Comparison of ENCODE assay signal across 31 mouse cellular contexts in genomic region chr3:75277455-75277854, GRCm38 (mm10). TPM values are rescaled to one million over a fixed set of nuclear protein-coding genes. Genes with fewer than 3 reads are reported as not detected.
DNase-seq lines count a peak whose midpoint lies in the region; ATAC-seq and TF ChIP-seq lines count a peak whose summit lies in the region.
"Had no signal": no experiment of that assay in that cellular context is flagged by ENCODE, and none has a peak within 500 bp of the region (broad histone marks: within the 10 kb centered on the region; RNA-seq: fewer than 3 reads in every experiment).

No protein-coding gene starts in this region.

- H3K9me3 ChIP-seq in CH12.LX (replicated peaks; ENCODE audit: low read length) = no peaks in the 10 kb centered on the region
- H3K9me3 ChIP-seq in neural tube, embryonic 15.5 days (replicated peaks) = no peaks in the 10 kb centered on the region
- H3K9me3 ChIP-seq: embryonic facial prominence, embryonic 13.5 days; embryonic facial prominence, embryonic 15.5 days; forebrain, embryonic 10.5 days; forebrain, embryonic 12.5 days had no signal

- no peak overlapping the region for H3K4me3 ChIP-seq in CH12.LX (replicated peaks in 1 of 3; ENCODE audit: low read depth in 2 of 3, low read length in 2 of 3, poor library complexity in 1 of 3)
- no peak overlapping the region for H3K4me3 ChIP-seq in neural tube, embryonic 15.5 days (replicated peaks)
- H3K4me3 ChIP-seq: embryonic facial prominence, embryonic 13.5 days; embryonic facial prominence, embryonic 15.5 days; erythroblast, embryonic 14.5 days; forebrain, embryonic 10.5 days; forebrain, embryonic 12.5 days had no signal

- TF ChIP-seq CTCF in CH12.LX (conservative IDR thresholded peaks at IDR 0.05 in 1 of 2, IDR thresholded peaks at IDR 0.05 in 1 of 2; ENCODE audit: low read depth in 2 of 2, low read length in 2 of 2) = no peak

- WGBS in neural tube, embryonic 15.5 days = 82% methylated on average over 4 of the region's 4 CpGs

- dilution Hi-C loops in CH12.LX (cut with MboI; ENCODE audit: extremely low pct_ligation_motif_present, extremely low pct_unique_long_range_greater_than_20kb, low sequenced_read_pairs) = no loop called here

- H3K36me3 ChIP-seq in CH12.LX (replicated peaks in 1 of 2; ENCODE audit: control insufficient read depth in 1 of 2, insufficient read depth in 1 of 2, low read length in 1 of 2) = no peaks in the 10 kb centered on the region
- H3K36me3 ChIP-seq in splenic B cell, adult 2 months (ENCODE audit: control insufficient read depth, insufficient read depth, low read length, poor library complexity, severe bottlenecking) = no peaks in the 10 kb centered on the region
- H3K36me3 ChIP-seq in neural tube, embryonic 15.5 days = no peaks in the 10 kb centered on the region
- H3K36me3 ChIP-seq: embryonic facial prominence, embryonic 13.5 days; embryonic facial prominence, embryonic 15.5 days; forebrain, embryonic 10.5 days; forebrain, embryonic 12.5 days had no signal

- DNase-seq in CH12.LX (ENCODE audit: extremely low read depth) = peak; percentile 24
- peak; percentile 44 for DNase-seq in splenic B cell, adult 2 months (ENCODE audit: low read depth, low spot score)
- DNase-seq in lung, postnatal 10 days = no peak
- no peak for DNase-seq in right cerebral cortex, postnatal 25 days
- no peak for DNase-seq in gastrocnemius, postnatal 4 days (ENCODE audit: low spot score in 2 of 2)
- DNase-seq: adrenal gland, adult 8-10 months; adrenal gland, postnatal 14 days; adrenal gland, postnatal 36 days; B cell, adult 2 months; cerebellum, adult 18-20 months; cerebellum, adult 8-10 months; cerebellum, adult 9-11 months; cerebellum, postnatal 14 days; cerebellum, postnatal 36 days had no signal

- H3K79me2 ChIP-seq in CH12.LX (replicated peaks; ENCODE audit: control insufficient read depth, extremely low read depth, insufficient read depth, poor library complexity, severe bottlenecking) = no peaks in the 10 kb centered on the region

- H3K27me3 ChIP-seq in CH12.LX (replicated peaks) = no peaks in the 10 kb centered on the region
- H3K27me3 ChIP-seq in splenic B cell, adult 2 months (ENCODE audit: control insufficient read depth, insufficient read depth, low read length, poor library complexity, severe bottlenecking) = no peaks in the 10 kb centered on the region
- H3K27me3 ChIP-seq in neural tube, embryonic 15.5 days (replicated peaks) = no peaks in the 10 kb centered on the region
- H3K27me3 ChIP-seq: embryonic facial prominence, embryonic 13.5 days; embryonic facial prominence, embryonic 15.5 days; forebrain, embryonic 12.5 days had no signal

- no peak overlapping the region for H3K4me2 ChIP-seq in CH12.LX (ENCODE audit: insufficient read depth, low read depth, poor library complexity, severe bottlenecking)
- no peak overlapping the region for H3K4me2 ChIP-seq in neural tube, embryonic 15.5 days
- H3K4me2 ChIP-seq: embryonic facial prominence, embryonic 13.5 days; embryonic facial prominence, embryonic 15.5 days; forebrain, embryonic 12.5 days had no signal

- TF ChIP-seq RAD21 in CH12.LX (IDR thresholded peaks at IDR 0.05; ENCODE audit: low read depth, low read length) = no peak

- no peak for TF ChIP-seq POLR2A in CH12.LX (IDR thresholded peaks at IDR 0.05; ENCODE audit: low read depth, low read length)

- no peak overlapping the region for H3K27ac ChIP-seq in CH12.LX (ENCODE audit: insufficient read depth, low read depth)
- no peak overlapping the region for H3K27ac ChIP-seq in neural tube, embryonic 15.5 days (replicated peaks)
- H3K27ac ChIP-seq: embryonic facial prominence, embryonic 13.5 days; embryonic facial prominence, embryonic 15.5 days; forebrain, embryonic 10.5 days; forebrain, embryonic 12.5 days had no signal

- TF ChIP-seq EP300 in CH12.LX (IDR thresholded peaks at IDR 0.05; ENCODE audit: low read length) = no peak

- ATAC-seq in granulocyte monocyte progenitor cell, adult 5-6 weeks (replicated peaks; ENCODE audit: poor library complexity, severe bottlenecking) = peak; percentile 56
- ATAC-seq in megakaryocyte progenitor cell, adult 5-6 weeks (replicated peaks; ENCODE audit: poor library complexity) = peak; percentile 63
- no peak for ATAC-seq in neural tube, embryonic 15.5 days (ENCODE audit: low FRiP score)
- ATAC-seq: CD4-positive, CD25-positive, alpha-beta regulatory T cell, adult 4 months; forebrain, embryonic 14.5 days; forebrain, embryonic 16.5 days had no signal

- H3K9ac ChIP-seq in CH12.LX (ENCODE audit: insufficient read depth, low read depth) = no peak overlapping the region
- no peak overlapping the region for H3K9ac ChIP-seq in neural tube, embryonic 15.5 days (replicated peaks)
- H3K9ac ChIP-seq: embryonic facial prominence, embryonic 13.5 days; embryonic facial prominence, embryonic 15.5 days; forebrain, embryonic 12.5 days had no signal

- peaks cover 0 to 6% of the 10 kb centered on the region in 2 experiments; a peak in 1 of 4 replicates for H3K4me1 ChIP-seq in CH12.LX (ENCODE audit: control insufficient read depth in 1 of 2, insufficient read depth in 2 of 2)
- no peaks in the 10 kb centered on the region for H3K4me1 ChIP-seq in neural tube, embryonic 15.5 days
- H3K4me1 ChIP-seq: embryonic facial prominence, embryonic 13.5 days; embryonic facial prominence, embryonic 15.5 days had no signal

- in situ Hi-C loops in CH12.LX (cut with MboI; ENCODE audit: low pct_ligation_motif_present, low pct_unique_long_range_greater_than_20kb, low sequenced_read_pairs) = no loop called here

TF ChIP-seq in CH12.LX, 34 proteins besides CTCF, POLR2A, EP300 and RAD21:
- TF ChIP-seq MAZ (IDR thresholded peaks at IDR 0.05; ENCODE audit: low read depth, low read length) (no peak), USF1 (IDR thresholded peaks at IDR 0.05; ENCODE audit: low read depth, low read length) (no peak), ZKSCAN1 (IDR thresholded peaks at IDR 0.05; ENCODE audit: borderline replicate concordance, low read depth, low read length) (no peak), KAT2A (IDR thresholded peaks at IDR 0.05; ENCODE audit: insufficient replicate concordance, low read length) (no peak), USF2 (conservative IDR thresholded peaks at IDR 0.05; ENCODE audit: low read depth, low read length) (no peak), GABPA (IDR thresholded peaks at IDR 0.05; ENCODE audit: insufficient replicate concordance, low read depth, low read length) (no peak), TCF12 (IDR thresholded peaks at IDR 0.05; ENCODE audit: low read depth, low read length) (no peak), E2F4 (IDR thresholded peaks at IDR 0.05; ENCODE audit: insufficient replicate concordance, low read depth, low read length) (no peak), ZMIZ1 (IDR thresholded peaks at IDR 0.05; ENCODE audit: low read depth, low read length) (no peak), MXI1 (IDR thresholded peaks at IDR 0.05; ENCODE audit: low read depth, low read length) (no peak), BHLHE40 (IDR thresholded peaks at IDR 0.05; ENCODE audit: low read depth, low read length) (no peak), MYC (IDR thresholded peaks at IDR 0.05; ENCODE audit: low read depth, low read length) (no peak), TBP (conservative IDR thresholded peaks at IDR 0.05; ENCODE audit: low read depth, low read length) (no peak), NELFE (IDR thresholded peaks at IDR 0.05; ENCODE audit: low read depth, low read length) (no peak), POLR2AphosphoS2 (IDR thresholded peaks at IDR 0.05; ENCODE audit: low read depth, low read length) (no peak), MEF2A (IDR thresholded peaks at IDR 0.05; ENCODE audit: borderline replicate concordance, low read depth, low read length) (no peak), NRF1 (IDR thresholded peaks at IDR 0.05; ENCODE audit: low read depth, low read length) (no peak), MAFK (IDR thresholded peaks at IDR 0.05; ENCODE audit: insufficient replicate concordance, low read length) (no peak)
TF ChIP-seq in CH12.LX: peak in this region for 0.

RNA-seq across cellular contexts. Expression of gene Serpini2, which starts 7.6 kb away (rescaled TPM):
- total RNA-seq in CH12.LX (2012; rRNA removed) = not detected in 2 replicates
- not detected in 2 replicates for total RNA-seq in CH12.LX (2014; rRNA removed)
- polyA plus RNA-seq in CH12.LX (2012; ENCODE audit: insufficient read length, low read depth) = not detected in 2 replicates
- not detected in 2 replicates for total RNA-seq in granulocyte monocyte progenitor cell, adult 5-6 weeks (2014; fragmentation: Nextera tagmentation)
- total RNA-seq in granulocyte monocyte progenitor cell, adult 5-6 weeks (2017) = 0.95 TPM in 1 of 2 replicates, not detected in the other
- total RNA-seq in megakaryocyte progenitor cell, adult 5-6 weeks (2015) = not detected in 2 replicates
- total RNA-seq in megakaryocyte progenitor cell, adult 5-6 weeks (2017) = not detected in 2 replicates
- not detected for total RNA-seq in gastrocnemius, postnatal 4 days (2021)
- polyA plus RNA-seq in neural tube, embryonic 15.5 days (2015; fragmentation: Nextera tagmentation; extraction: Ambion mirVana) = 0.29 TPM in 1 of 2 replicates, not detected in the other
- total RNA-seq: adrenal gland, adult 18-20 months; adrenal gland, adult 8-10 months; adrenal gland, postnatal 14 days; adrenal gland, postnatal 36 days; ES-E14; MEL had no signal
- polyA plus RNA-seq: CD4-positive, CD25-positive, alpha-beta regulatory T cell, adult 4 months; cortical plate, adult 2 months; embryonic facial prominence, embryonic 11.5 days; embryonic facial prominence, embryonic 13.5 days; embryonic facial prominence, embryonic 15.5 days; erythroblast, embryonic 14.5 days; forebrain, embryonic 10.5 days; forebrain, embryonic 12.5 days; forebrain, embryonic 14.5 days; forebrain, embryonic 16.5 days; frontal cortex, adult 2 months had no signal

Comparison
In these comparisons a context has a peak if more than half of its experiments do, and no peak if none do; other contexts are left out.
1. DNase-seq: peak in CH12.LX (single experiment) and splenic B cell, adult 2 months (single experiment); none in lung, postnatal 10 days (single experiment), right cerebral cortex, postnatal 25 days (single experiment) and gastrocnemius, postnatal 4 days (0 of 2).